Mouse (Mus musculus) limb, embryonic 10.5 days (tissue): ENCODE data around the gene Pramel7. TPM values are rescaled to one million over a fixed set of nuclear protein-coding genes. Genes with fewer than 3 reads are reported as not detected.

Experiments used
- DNase-seq: peaks from one replicate; pipeline ENCODE4 v3.0.0-alpha.2; 2017; ENCODE audit warnings: low spot score
- H3K27ac ChIP-seq: fragments of 300-500 bp; sonication (generic); 2 replicates; pipeline ENCODE4 v1.5.1; 2016; ENCODE audit warnings: mild to moderate bottlenecking
- H3K27me3 ChIP-seq: fragments of 300-500 bp; sonication (generic); 2 replicates; pipeline ENCODE4 v1.6.1; 2016; ENCODE audit warnings: low read depth, mild to moderate bottlenecking; ENCODE audit not compliant: poor library complexity, severe bottlenecking
- H3K36me3 ChIP-seq: fragments of 300-500 bp; sonication (generic); 2 replicates; pipeline ENCODE4 v1.6.1; 2016; ENCODE audit warnings: mild to moderate bottlenecking, moderate library complexity
- H3K4me1 ChIP-seq: fragments of 300-500 bp; sonication (generic); 2 replicates; pipeline ENCODE4 v1.6.1; 2016
- H3K4me3 ChIP-seq: fragments of 300-500 bp; sonication (generic); 2 replicates; pipeline ENCODE4 v1.5.1; 2016; ENCODE audit warnings: mild to moderate bottlenecking, moderate library complexity
- H3K9me3 ChIP-seq: fragments of 300-500 bp; sonication (generic); replicated peaks from 2 replicates; pipeline ENCODE4 v1.6.1; 2016; ENCODE audit warnings: mild to moderate bottlenecking
- WGBS: fragments of 180-500 bp; shearing (Covaris S2); methylation state at CpG from one replicate; pipeline ENCODE4 v1.1.7; 2016; 5-methylcytosine and 5-hydroxymethylcytosine counted together
- polyA plus RNA-seq: library from polyadenylated mRNA; unstranded; fragments of >200 nt; fragmentation: Nextera tagmentation; extraction: Ambion mirVana; gene quantifications from 2 replicates; pipeline ENCODE4 v1.2.1, GENCODE M21; 2016

The Pramel7 gene
- polyA plus RNA-seq, 1 experiment from 2014 or later, result not detected

- Histone ChIP-seq H3K27ac (no peak overlapping the region), H3K27me3 (no peaks in the 10 kb centered on the region), H3K4me1 (no peaks in the 10 kb centered on the region), H3K36me3 (no peaks in the 10 kb centered on the region), H3K9me3 (no peaks in the 10 kb centered on the region), H3K4me3 (no peak overlapping the region)
- DNase-seq, result no peak
- WGBS, result 95% methylated on average over 4 of the region's 4 CpGs
These were observed 35.1 kb downstream of the Pramel7 start for GRCm38 (mm10) chr2:87461769-87462168.

DNA sequence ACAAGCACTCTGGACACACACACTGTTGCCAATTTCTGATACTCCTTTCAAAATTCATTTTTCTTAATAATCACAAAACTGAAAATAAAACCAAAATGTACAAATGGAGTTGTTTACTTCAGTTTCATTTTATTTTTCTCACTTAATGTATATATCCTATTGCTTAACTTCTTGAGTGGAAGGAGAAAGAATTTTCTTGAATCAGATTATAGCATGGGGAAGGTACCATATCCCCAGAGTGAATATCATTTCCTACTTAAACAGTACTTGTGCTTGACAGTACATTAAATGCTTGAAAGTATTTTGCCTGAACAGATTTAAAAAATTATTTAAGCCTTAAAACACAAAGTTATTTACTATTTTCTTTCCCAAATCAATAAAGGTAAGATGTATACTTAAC lies 43.2 kb downstream of the Pramel7 start, which contains the start of gene Olfr1126:
Olfr1126 (plus strand) TSS at position 301 of the 400 bp plus-strand sequence.
- H3K4me3 ChIP-seq, result no peak within 1 kb of the TSS
- no peak within 1 kb of the TSS for H3K27ac ChIP-seq
- H3K9me3 ChIP-seq, result no peaks in the 10 kb centered on the region
- no peaks in the 10 kb centered on the region for H3K27me3 ChIP-seq
- H3K36me3 ChIP-seq, result no peaks in the 10 kb centered on the region
- H3K4me1 ChIP-seq, result no peaks in the 10 kb centered on the region
- no peak for DNase-seq

Other genes starting within 250 kb of the Pramel7 start
- not detected in 2 replicates for gene Olfr1115, start 249.1 kb downstream of the Pramel7 start, polyA plus RNA-seq
- not detected in 2 replicates for gene Olfr1116, start 229.6 kb downstream of the Pramel7 start, polyA plus RNA-seq
- gene Olfr1118, start 189.5 kb downstream of the Pramel7 start, polyA plus RNA-seq, result not detected in 2 replicates
- not detected in 2 replicates for gene Olfr1120, start 142.3 kb downstream of the Pramel7 start, polyA plus RNA-seq
- gene Olfr1121, start 127.2 kb downstream of the Pramel7 start, polyA plus RNA-seq, result not detected in 2 replicates
- not detected in 2 replicates for gene Olfr1122, start 111.2 kb downstream of the Pramel7 start, polyA plus RNA-seq
- gene Olfr1123, start 80.5 kb downstream of the Pramel7 start, polyA plus RNA-seq, result not detected in 2 replicates
- 0.06 and 0.11 TPM in 2 replicates for gene Olfr1124, start 66.8 kb downstream of the Pramel7 start, polyA plus RNA-seq
- not detected in 2 replicates for gene Olfr1126, start 43.1 kb downstream of the Pramel7 start, polyA plus RNA-seq
- gene Pramel6, start 9.5 kb upstream of the Pramel7 start, polyA plus RNA-seq, result not detected in 2 replicates
- not detected in 2 replicates for gene Olfr153, start 34.7 kb upstream of the Pramel7 start, polyA plus RNA-seq
- not detected in 2 replicates for gene Olfr1128, start 48.4 kb upstream of the Pramel7 start, polyA plus RNA-seq
- not detected in 2 replicates for gene Olfr1129, start 76.8 kb upstream of the Pramel7 start, polyA plus RNA-seq
- not detected in 2 replicates for gene Olfr1130, start 109.1 kb upstream of the Pramel7 start, polyA plus RNA-seq
- gene Olfr1131, start 130.0 kb upstream of the Pramel7 start, polyA plus RNA-seq, result not detected in 2 replicates
- gene Olfr1132, start 140.4 kb upstream of the Pramel7 start, polyA plus RNA-seq, result not detected in 2 replicates
- not detected in 2 replicates for gene Olfr1133, start 150.3 kb upstream of the Pramel7 start, polyA plus RNA-seq
- gene Olfr1134, start 161.4 kb upstream of the Pramel7 start, polyA plus RNA-seq, result not detected in 2 replicates
- not detected in 2 replicates for gene Olfr1135, start 176.6 kb upstream of the Pramel7 start, polyA plus RNA-seq
- gene Olfr1136, start 196.9 kb upstream of the Pramel7 start, polyA plus RNA-seq, result not detected in 2 replicates
- not detected in 2 replicates for gene Olfr1137, start 216.1 kb upstream of the Pramel7 start, polyA plus RNA-seq
- gene Olfr1138, start 242.9 kb upstream of the Pramel7 start, polyA plus RNA-seq, result not detected in 2 replicates
- not detected in 2 replicates for gene Olfr1140, start 246.7 kb upstream of the Pramel7 start, polyA plus RNA-seq